Mouse (Mus musculus): Measurements from ENCODE around the gene Lbhd1. TPM values are rescaled to one million over a fixed set of nuclear protein-coding genes. Genes with fewer than 3 reads are reported as not detected.
"Not testable (repeated sequence)": the region's sequence is repeated elsewhere in the genome, so short reads cannot be mapped to it uniquely, and the experiment has no call there.

The Lbhd1 gene
- polyA plus RNA-seq, 1 experiment from 2014 or later: 111 TPM

DNA sequence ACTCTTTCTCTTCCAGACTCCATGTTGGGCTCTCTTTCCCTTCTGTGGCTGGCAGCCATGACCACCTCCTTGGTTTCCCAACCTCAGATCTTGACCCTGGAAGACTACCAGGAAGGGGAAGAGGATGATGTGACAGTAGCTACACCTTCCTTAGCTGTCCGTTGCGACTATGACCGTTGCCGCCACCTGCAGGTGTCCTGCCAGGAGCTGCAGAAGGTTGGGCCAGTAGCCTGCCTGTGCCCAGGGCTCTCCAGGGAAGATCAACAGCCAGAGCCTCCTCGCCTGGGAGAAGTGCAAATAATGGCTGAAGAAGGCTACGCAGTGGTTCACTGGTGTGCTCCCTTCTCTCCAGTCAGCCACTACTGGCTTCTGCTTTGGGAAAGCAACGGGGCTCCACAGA is 31.9 kb upstream of the Lbhd1 start:
- Histone ChIP-seq H3K27me3 (ENCODE audit: insufficient read depth, poor library complexity, severe bottlenecking) (no peaks in the 10 kb centered on the region), H3K9me3 (no peaks in the 10 kb centered on the region), H3K27ac (no peak overlapping the region), H3K4me3 (no peak overlapping the region), H3K4me1 (replicated peaks) (peaks cover 9% of the 10 kb centered on the region; the same call in 1 of the 2 replicates), H3K36me3 (peaks cover 27% of the 10 kb centered on the region)
- DNase-seq (ENCODE audit: low spot score): no peak
- 52% methylated on average over 7 of the region's 7 CpGs for WGBS

GRCm38 (mm10) chr19:8852236-8852928 is 31.1 kb upstream of the Lbhd1 start:
- Histone ChIP-seq H3K36me3 (peaks cover 20% of the 10 kb centered on the region), H3K27ac (no peak overlapping the region), H3K4me3 (no peak overlapping the region), H3K9me3 (no peaks in the 10 kb centered on the region), H3K27me3 (ENCODE audit: insufficient read depth, poor library complexity, severe bottlenecking) (no peaks in the 10 kb centered on the region), H3K4me1 (replicated peaks) (peaks cover 9% of the 10 kb centered on the region; the same call in 1 of the 2 replicates)
- 66% methylated on average over 10 of the region's 10 CpGs for WGBS
- DNase-seq (ENCODE audit: low spot score): no peak

- Histone ChIP-seq H3K9me3 (no peaks in the 10 kb centered on the region), H3K36me3 (peaks cover 13% of the 10 kb centered on the region), H3K27ac (no peak overlapping the region), H3K4me1 (replicated peaks) (peaks cover 9% of the 10 kb centered on the region; the same call in 1 of the 2 replicates), H3K27me3 (ENCODE audit: insufficient read depth, poor library complexity, severe bottlenecking) (no peaks in the 10 kb centered on the region), H3K4me3 (no peak overlapping the region)
- WGBS: 82% methylated on average over 3 of the region's 3 CpGs
- DNase-seq (ENCODE audit: low spot score): no peak
Measured at GRCm38 (mm10) chr19:8853117-8853516, 30.4 kb upstream of the Lbhd1 start.

DNA sequence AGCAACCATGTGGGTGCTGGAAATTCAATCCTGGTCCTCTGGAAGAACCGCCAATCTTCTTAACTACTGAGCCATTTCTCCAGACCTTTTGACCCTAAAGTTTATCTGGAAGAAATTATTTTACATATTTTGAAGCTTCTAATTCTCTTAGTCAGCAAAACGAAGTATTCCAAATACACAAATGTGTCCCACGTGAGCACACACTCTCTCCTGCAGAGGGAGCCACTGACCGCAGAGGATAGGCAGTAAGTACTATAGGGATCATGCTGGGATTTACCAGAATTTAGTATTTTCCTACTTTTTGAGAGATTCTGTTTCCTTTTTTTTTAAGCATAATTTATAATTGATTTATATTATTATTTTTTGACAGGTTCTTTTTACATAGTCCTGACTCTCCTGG is 25.8 kb upstream of the Lbhd1 start:
- no peak for DNase-seq (ENCODE audit: low spot score)
- H3K4me3 ChIP-seq: no peak overlapping the region
- H3K36me3 ChIP-seq: no peaks in the 10 kb centered on the region
- H3K9me3 ChIP-seq: no peaks in the 10 kb centered on the region
- H3K27ac ChIP-seq: no peak overlapping the region
- H3K27me3 ChIP-seq (ENCODE audit: insufficient read depth, poor library complexity, severe bottlenecking): no peaks in the 10 kb centered on the region
- WGBS: 42% methylated on average over 4 of the region's 4 CpGs
- H3K4me1 ChIP-seq (replicated peaks): no peaks in the 10 kb centered on the region

- H3K9me3 ChIP-seq: no peaks in the 10 kb centered on the region
- H3K27ac ChIP-seq: no peak overlapping the region
- no peaks in the 10 kb centered on the region for H3K36me3 ChIP-seq
- no peak for DNase-seq (ENCODE audit: low spot score)
- WGBS: 22% methylated on average over 1 of the region's 1 CpGs
- no peak overlapping the region for H3K4me3 ChIP-seq
- H3K4me1 ChIP-seq (replicated peaks): no peaks in the 10 kb centered on the region
- H3K27me3 ChIP-seq (ENCODE audit: insufficient read depth, poor library complexity, severe bottlenecking): no peaks in the 10 kb centered on the region
Measured at GRCm38 (mm10) chr19:8859018-8859417, 24.5 kb upstream of the Lbhd1 start.

GRCm38 (mm10) chr19:8864265-8864664 is 19.3 kb upstream of the Lbhd1 start:
- no peak for DNase-seq (ENCODE audit: low spot score)
- H3K4me1 ChIP-seq (replicated peaks): no peaks in the 10 kb centered on the region
- H3K4me3 ChIP-seq: no peak overlapping the region
- H3K27ac ChIP-seq: no peak overlapping the region
- H3K36me3 ChIP-seq: no peaks in the 10 kb centered on the region
- WGBS: 83% methylated on average over 6 of the region's 6 CpGs
- no peaks in the 10 kb centered on the region for H3K27me3 ChIP-seq (ENCODE audit: insufficient read depth, poor library complexity, severe bottlenecking)
- H3K9me3 ChIP-seq: no peaks in the 10 kb centered on the region

- peak overlapping the region; percentile 99; the same call in 1 of the 2 replicates for H3K4me3 ChIP-seq
- H3K27ac ChIP-seq: 0 out of 2 replicates have a peak overlapping the region, but pooled peaks have one; percentile 92
- H3K9me3 ChIP-seq; H3K27me3 ChIP-seq (ENCODE audit: insufficient read depth, poor library complexity, severe bottlenecking); DNase-seq (ENCODE audit: low spot score): not testable (repeated sequence)
- peaks cover 17% of the 10 kb centered on the region for H3K4me1 ChIP-seq (replicated peaks)
- WGBS: 78% methylated on average over 3 of the region's 3 CpGs
- H3K36me3 ChIP-seq: peaks cover 25% of the 10 kb centered on the region
Measured at GRCm38 (mm10) chr19:8870381-8870780, 13.2 kb upstream of the Lbhd1 start.

DNA sequence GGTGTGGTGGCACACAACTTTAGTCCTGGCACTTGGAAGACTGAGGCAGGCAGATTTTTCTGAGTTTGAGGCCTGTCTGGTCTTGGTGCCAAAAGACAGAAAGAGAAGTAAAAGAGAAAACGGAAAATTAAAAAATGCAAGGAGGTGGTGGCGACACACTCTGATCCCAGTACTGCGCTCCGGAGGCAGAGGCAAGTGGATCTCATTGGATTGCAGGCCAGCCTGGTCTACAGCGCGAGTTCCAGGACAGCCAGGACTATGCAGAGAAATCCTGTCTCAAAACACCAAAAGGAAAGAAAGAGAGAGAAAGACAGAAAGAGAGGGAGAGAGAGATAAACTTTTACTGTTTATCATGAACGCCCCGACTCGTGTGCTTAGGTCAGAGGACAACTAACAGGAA is 12.7 kb upstream of the Lbhd1 start:
- Histone ChIP-seq H3K4me1 (replicated peaks) (peaks cover 17% of the 10 kb centered on the region), H3K27ac (peak overlapping the region; percentile 92), H3K27me3 (ENCODE audit: insufficient read depth, poor library complexity, severe bottlenecking) (no peaks in the 10 kb centered on the region), H3K9me3 (no peaks in the 10 kb centered on the region), H3K4me3 (peak overlapping the region; percentile 99), H3K36me3 (peaks cover 30% of the 10 kb centered on the region)
- WGBS: 60% methylated on average over 9 of the region's 9 CpGs
- no peak for DNase-seq (ENCODE audit: low spot score)

DNA sequence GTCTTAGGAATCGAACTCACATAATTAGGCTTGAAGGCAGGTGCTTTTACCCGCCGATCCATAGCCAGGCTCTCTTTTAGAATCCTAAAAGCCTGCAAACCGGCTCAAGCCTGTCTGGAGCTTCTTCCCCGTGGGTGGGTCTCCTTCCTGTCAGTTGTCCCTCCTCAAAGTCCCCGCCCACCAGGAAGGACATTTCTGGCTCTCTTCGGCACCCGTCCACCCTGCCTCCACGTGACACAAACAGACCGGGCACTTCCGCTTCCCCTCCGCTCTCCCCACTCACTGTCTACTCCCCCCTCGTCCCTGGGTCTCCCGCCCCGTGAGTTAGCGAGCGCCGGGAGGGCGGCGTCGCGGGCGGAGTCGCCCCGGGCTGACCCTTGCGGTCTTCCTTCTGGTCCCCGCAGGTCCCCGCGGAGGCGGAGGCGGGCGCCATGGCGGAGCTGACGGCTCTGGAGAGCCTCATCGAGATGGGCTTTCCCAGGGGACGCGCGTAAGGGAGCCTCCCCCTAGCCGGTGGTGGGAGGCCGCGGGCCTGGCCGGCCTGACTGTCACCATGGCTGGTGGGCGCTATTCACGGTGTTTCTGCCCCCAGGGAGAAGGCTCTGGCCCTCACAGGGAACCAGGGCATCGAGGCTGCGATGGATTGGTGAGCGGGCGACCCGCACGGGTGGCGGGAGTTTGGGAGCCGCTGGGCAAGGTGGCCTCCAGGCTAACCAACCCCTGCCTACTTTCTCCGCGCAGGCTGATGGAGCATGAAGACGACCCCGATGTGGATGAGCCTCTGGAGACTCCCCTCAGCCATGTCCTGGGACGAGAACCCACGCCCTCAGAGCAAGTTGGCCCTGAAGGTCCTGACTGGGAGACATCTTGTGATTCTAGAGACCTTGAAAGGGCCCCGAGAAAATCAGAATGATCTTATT is 12.0 kb upstream of the Lbhd1 start, which contains the start of gene Ubxn1:
TSS of gene Ubxn1 (plus strand) at position 230 of the 920 bp plus-strand sequence.
- Histone ChIP-seq H3K4me3 (peak within 1 kb of the TSS; percentile 99), H3K9me3 (no peaks in the 10 kb centered on the region), H3K27me3 (ENCODE audit: insufficient read depth, poor library complexity, severe bottlenecking) (no peaks in the 10 kb centered on the region), H3K27ac (peak within 1 kb of the TSS; percentile 92), H3K36me3 (peaks cover 36% of the 10 kb centered on the region), H3K4me1 (replicated peaks) (peaks cover 17% of the 10 kb centered on the region)
- peak; percentile 96 for DNase-seq (ENCODE audit: low spot score)
- WGBS: 1% methylated on average over 59 of the region's 59 CpGs

DNA sequence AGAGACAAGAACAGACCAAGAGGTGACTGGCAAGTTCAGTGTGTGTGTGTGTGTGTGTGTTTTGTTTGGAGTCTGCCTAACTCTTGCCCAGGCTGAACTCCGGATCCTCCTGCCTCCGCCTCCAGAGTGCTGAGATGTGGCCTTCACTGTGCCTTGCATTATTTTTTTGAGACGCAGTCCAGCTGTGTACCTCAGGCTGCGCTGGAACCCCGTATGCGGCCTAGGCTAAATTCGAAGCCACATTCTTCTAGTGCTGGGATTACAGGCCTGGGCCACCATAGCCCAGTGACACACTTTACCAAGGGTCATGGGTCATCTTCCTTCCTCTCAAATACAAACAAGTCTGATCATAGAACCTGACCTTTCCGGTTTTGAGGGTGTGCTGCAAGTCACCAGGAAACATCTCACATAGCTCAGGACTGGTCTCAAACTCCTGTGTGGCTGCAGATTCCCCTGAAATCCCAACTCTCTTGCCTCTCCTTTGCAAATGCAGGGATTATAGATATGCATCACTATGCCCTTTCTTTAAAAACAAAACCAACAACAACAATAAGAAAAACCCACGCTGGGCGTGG is 11.2 kb upstream of the Lbhd1 start:
- no peaks in the 10 kb centered on the region for H3K27me3 ChIP-seq (ENCODE audit: insufficient read depth, poor library complexity, severe bottlenecking)
- H3K4me1 ChIP-seq (replicated peaks): peaks cover 17% of the 10 kb centered on the region
- H3K9me3 ChIP-seq: no peaks in the 10 kb centered on the region
- H3K4me3 ChIP-seq: peak overlapping the region; percentile 99
- H3K27ac ChIP-seq: peak overlapping the region; percentile 92
- 84% methylated on average over 10 of the region's 10 CpGs for WGBS
- no peak for DNase-seq (ENCODE audit: low spot score)
- peaks cover 45% of the 10 kb centered on the region for H3K36me3 ChIP-seq

DNA sequence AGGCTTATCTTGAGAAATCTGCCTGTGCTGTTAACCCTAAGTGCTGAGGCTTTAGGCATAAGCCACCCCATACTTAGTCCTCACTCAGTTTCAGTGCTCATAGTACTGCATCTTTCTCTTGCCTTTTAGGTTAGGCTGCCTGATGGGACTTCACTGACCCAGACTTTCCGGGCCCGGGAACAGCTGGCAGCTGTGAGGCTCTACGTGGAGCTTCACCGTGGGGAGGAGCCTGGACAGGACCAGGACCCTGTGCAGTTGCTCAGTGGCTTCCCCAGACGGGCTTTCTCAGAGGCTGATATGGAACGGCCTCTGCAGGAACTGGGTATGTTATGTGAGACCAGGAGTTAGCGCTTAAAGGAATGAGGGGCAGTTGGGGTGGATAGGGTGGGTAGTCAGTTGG is 8.5 kb upstream of the Lbhd1 start:
- Histone ChIP-seq H3K9me3 (no peaks in the 10 kb centered on the region), H3K4me3 (no peak overlapping the region), H3K27me3 (ENCODE audit: insufficient read depth, poor library complexity, severe bottlenecking) (no peaks in the 10 kb centered on the region), H3K27ac (no peak overlapping the region), H3K36me3 (peaks cover 52% of the 10 kb centered on the region), H3K4me1 (replicated peaks) (peaks cover 24% of the 10 kb centered on the region)
- no peak for DNase-seq (ENCODE audit: low spot score)
- 94% methylated on average over 7 of the region's 7 CpGs for WGBS

GRCm38 (mm10) chr19:8880311-8881033 is 3.1 kb upstream of the Lbhd1 start, which contains the start of gene Uqcc3:
TSS of gene Uqcc3 (minus strand) at chr19:8880923.
- peak within 1 kb of the TSS; percentile 85 for H3K4me3 ChIP-seq
- peaks cover 14% of the 10 kb centered on the region for H3K4me1 ChIP-seq (replicated peaks)
- peaks cover 27% of the 10 kb centered on the region for H3K36me3 ChIP-seq
- H3K9me3 ChIP-seq: no peaks in the 10 kb centered on the region
- DNase-seq (ENCODE audit: low spot score): peak; percentile 85
- under 1% methylated on average over 42 of the region's 42 CpGs for WGBS
- no peaks in the 10 kb centered on the region for H3K27me3 ChIP-seq (ENCODE audit: insufficient read depth, poor library complexity, severe bottlenecking)
- peak within 1 kb of the TSS; percentile 91 for H3K27ac ChIP-seq
